Mouse (Mus musculus): Measurements from ENCODE around the gene Tcp10c.
"Not testable (repeated sequence)": the region's sequence is repeated elsewhere in the genome, so short reads cannot be mapped to it uniquely, and the experiment has no call there.

DNA sequence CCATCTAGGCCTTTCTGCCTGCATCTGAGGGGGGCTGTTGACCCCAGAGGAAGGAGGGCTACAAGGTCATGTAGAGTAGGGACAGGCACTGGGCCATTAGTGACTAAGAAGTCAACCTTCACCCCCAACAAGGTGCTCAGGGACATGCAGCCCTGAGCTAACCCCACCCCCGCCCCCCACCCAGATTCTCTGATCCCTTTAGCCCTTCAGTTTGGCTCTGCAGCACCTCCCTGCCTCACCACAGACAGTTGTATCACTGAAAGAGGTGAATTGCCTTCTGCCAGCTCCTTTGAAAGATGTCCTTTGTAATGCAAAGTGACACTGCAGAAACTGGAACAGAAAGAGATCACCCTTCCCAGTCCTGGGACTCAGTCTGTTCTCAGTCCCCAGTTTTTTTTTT, 16.4 kb upstream of the Tcp10c start:
- not testable (repeated sequence) for TF ChIP-seq CTCF (IDR thresholded peaks at IDR 0.05); POLR2A (IDR thresholded peaks at IDR 0.05; ENCODE audit: insufficient read depth, low read depth, low read length)

All from heart, adult 2 months (tissue).